Mouse (Mus musculus) CH12.LX (cell line): ENCODE data around the gene Hdhd3. TPM values are rescaled to one million over a fixed set of nuclear protein-coding genes. Genes with fewer than 3 reads are reported as not detected.
A peak's percentile ranks its signal among the peaks of the same experiment; 100 is the strongest.

Source experiments
- DNase-seq: peaks from one replicate; pipeline ENCODE4 v3.0.0-alpha.2; 2013; ENCODE audit errors: extremely low read depth
- H3K27ac ChIP-seq: 2 replicates; pipeline ENCODE4 v1.5.1; 2012; ENCODE audit warnings: low read depth, mild to moderate bottlenecking, control low read depth, moderate library complexity; ENCODE audit not compliant: insufficient read depth
- H3K27me3 ChIP-seq: replicated peaks from 2 replicates; pipeline ENCODE3; 2012; ENCODE audit warnings: inconsistent platforms
- H3K36me3 ChIP-seq, 2 experiments: replicated peaks in 1 of 2; 2 replicates each; pipeline versions ENCODE3 to v1.6.1; 2012; ENCODE audit warnings: inconsistent platforms in 1 of 2, low read length in 1 of 2, mild to moderate bottlenecking in 1 of 2, mixed read lengths in 1 of 2, moderate library complexity in 1 of 2; ENCODE audit not compliant: control insufficient read depth in 1 of 2, insufficient read depth in 1 of 2
- H3K4me1 ChIP-seq, 2 experiments: 2 replicates each; pipeline ENCODE4 v1.6.1; 2012; ENCODE audit warnings: inconsistent platforms in 1 of 2, moderate library complexity in 1 of 2; ENCODE audit not compliant: insufficient read depth in 2 of 2, control insufficient read depth in 1 of 2
- H3K4me2 ChIP-seq: 2 replicates; pipeline ENCODE4 v1.6.1; 2012; ENCODE audit warnings: low read depth, mild to moderate bottlenecking, control low read depth; ENCODE audit not compliant: poor library complexity, insufficient read depth, severe bottlenecking
- H3K4me3 ChIP-seq, 3 experiments: fragments of 150-350 bp in 1 of 3; sonication (generic) in 1 of 3; replicated peaks in 1 of 3; 2 replicates each; pipeline versions ENCODE3 to v1.5.1; 2011 to 2012; ENCODE audit warnings: low read depth in 2 of 3, low read length in 2 of 3, mild to moderate bottlenecking in 2 of 3, moderate library complexity in 2 of 3, control low read depth in 1 of 3, improper control_type of control experiment in 1 of 3, inconsistent platforms in 1 of 3, mixed read lengths in 1 of 3; ENCODE audit not compliant: poor library complexity in 1 of 3
- H3K79me2 ChIP-seq: replicated peaks from 2 replicates; pipeline ENCODE4 v1.6.1; 2012; ENCODE audit warnings: mild to moderate bottlenecking, moderate library complexity; ENCODE audit not compliant: control insufficient read depth, poor library complexity, insufficient read depth, severe bottlenecking; ENCODE audit errors: extremely low read depth
- H3K9ac ChIP-seq: 2 replicates; pipeline ENCODE4 v1.6.1; 2012; ENCODE audit warnings: low read depth, mild to moderate bottlenecking, control low read depth, moderate library complexity; ENCODE audit not compliant: insufficient read depth
- H3K9me3 ChIP-seq: replicated peaks from 2 replicates; pipeline ENCODE3; 2012; ENCODE audit warnings: low read length, inconsistent platforms, mixed read lengths
- BHLHE40 ChIP-seq: IDR thresholded peaks from 2 replicates; pipeline ENCODE4 v1.6.1; 2011; ENCODE audit warnings: mild to moderate bottlenecking, low read depth, low read length, improper control_type of control experiment
- CHD2 ChIP-seq: IDR thresholded peaks from 2 replicates; pipeline ENCODE4 v1.6.1; 2011; ENCODE audit warnings: low read length, improper control_type of control experiment
- CTCF ChIP-seq, 2 experiments: IDR thresholded peaks in 1 of 2; conservative IDR thresholded peaks in 1 of 2; 2 replicates each; pipeline ENCODE4 v1.5.1; 2011 to 2012; ENCODE audit warnings: low read depth in 2 of 2, low read length in 2 of 2, improper control_type of control experiment in 1 of 2, inconsistent platforms in 1 of 2, mild to moderate bottlenecking in 1 of 2, moderate library complexity in 1 of 2
- ELF1 ChIP-seq: IDR thresholded peaks from 2 replicates; pipeline ENCODE4 v1.6.1; 2014; ENCODE audit warnings: low read depth, mild to moderate bottlenecking, inconsistent platforms, low read length, improper control_type of control experiment
- EP300 ChIP-seq: IDR thresholded peaks from 2 replicates; pipeline ENCODE4 v1.6.1; 2011; ENCODE audit warnings: low read length, improper control_type of control experiment
- ETS1 ChIP-seq: conservative IDR thresholded peaks from 2 replicates; pipeline ENCODE4 v1.6.1; 2012; ENCODE audit warnings: low read depth, mild to moderate bottlenecking, inconsistent platforms, low read length, improper control_type of control experiment, moderate library complexity
- GABPA ChIP-seq: IDR thresholded peaks from 2 replicates; pipeline ENCODE4 v1.6.1; 2012; ENCODE audit warnings: low read depth, low read length, improper control_type of control experiment, inconsistent platforms; ENCODE audit not compliant: insufficient replicate concordance
- HCFC1 ChIP-seq: IDR thresholded peaks from 2 replicates; pipeline ENCODE4 v1.6.1; 2012; ENCODE audit warnings: low read depth, mild to moderate bottlenecking, inconsistent platforms, low read length, improper control_type of control experiment
- IRF4 ChIP-seq: IDR thresholded peaks from 2 replicates; pipeline ENCODE4 v1.6.1; 2014; ENCODE audit warnings: low read depth, mild to moderate bottlenecking, inconsistent platforms, low read length, improper control_type of control experiment
- JUN ChIP-seq: IDR thresholded peaks from 2 replicates; pipeline ENCODE4 v1.6.1; 2011; ENCODE audit warnings: low read depth, mild to moderate bottlenecking, low read length, improper control_type of control experiment, moderate library complexity; ENCODE audit not compliant: insufficient read depth
- JUND ChIP-seq: conservative IDR thresholded peaks from 2 replicates; pipeline ENCODE4 v1.6.1; 2011; ENCODE audit warnings: low read depth, low read length, improper control_type of control experiment
- MAFK ChIP-seq: IDR thresholded peaks from 2 replicates; pipeline ENCODE4 v1.6.1; 2011; ENCODE audit warnings: low read length, improper control_type of control experiment; ENCODE audit not compliant: insufficient replicate concordance
- MAX ChIP-seq: IDR thresholded peaks from 2 replicates; pipeline ENCODE4 v1.6.1; 2011; ENCODE audit warnings: low read length, improper control_type of control experiment
- MEF2A ChIP-seq: IDR thresholded peaks from 2 replicates; pipeline ENCODE4 v1.6.1; 2014; ENCODE audit warnings: low read depth, mild to moderate bottlenecking, inconsistent platforms, low read length, improper control_type of control experiment, borderline replicate concordance
- NELFE ChIP-seq: IDR thresholded peaks from 2 replicates; pipeline ENCODE4 v1.6.1; 2011; ENCODE audit warnings: low read depth, low read length, improper control_type of control experiment
- NRF1 ChIP-seq: IDR thresholded peaks from 2 replicates; pipeline ENCODE4 v1.6.1; 2014; ENCODE audit warnings: low read depth, mild to moderate bottlenecking, inconsistent platforms, low read length, improper control_type of control experiment, moderate library complexity
- PAX5 ChIP-seq: IDR thresholded peaks from 2 replicates; pipeline ENCODE4 v1.6.1; 2012; ENCODE audit warnings: low read length, inconsistent platforms, mixed read lengths
- POLR2A ChIP-seq: IDR thresholded peaks from 2 replicates; pipeline ENCODE4 v1.6.1; 2011; ENCODE audit warnings: low read depth, mild to moderate bottlenecking, improper control_type of control experiment, low read length
- POLR2AphosphoS2 ChIP-seq: IDR thresholded peaks from 2 replicates; pipeline ENCODE4 v1.6.1; 2011; ENCODE audit warnings: low read depth, low read length, improper control_type of control experiment
- RAD21 ChIP-seq: IDR thresholded peaks from 2 replicates; pipeline ENCODE4 v1.6.1; 2011; ENCODE audit warnings: low read depth, mild to moderate bottlenecking, low read length, improper control_type of control experiment, moderate library complexity
- RCOR1 ChIP-seq: conservative IDR thresholded peaks from 2 replicates; pipeline ENCODE4 v1.6.1; 2012; ENCODE audit warnings: low read depth, mild to moderate bottlenecking, inconsistent platforms, low read length, improper control_type of control experiment
- SIN3A ChIP-seq: IDR thresholded peaks from 2 replicates; pipeline ENCODE4 v1.6.1; 2012; ENCODE audit warnings: low read length, improper control_type of control experiment, inconsistent platforms
- SMC3 ChIP-seq: IDR thresholded peaks from 2 replicates; pipeline ENCODE4 v1.6.1; 2011; ENCODE audit warnings: low read depth, low read length, improper control_type of control experiment
- TBP ChIP-seq: conservative IDR thresholded peaks from 2 replicates; pipeline ENCODE4 v1.6.1; 2011; ENCODE audit warnings: low read depth, low read length, improper control_type of control experiment
- TCF12 ChIP-seq: IDR thresholded peaks from 2 replicates; pipeline ENCODE4 v1.6.1; 2014; ENCODE audit warnings: low read depth, mild to moderate bottlenecking, inconsistent platforms, low read length, improper control_type of control experiment
- USF2 ChIP-seq: conservative IDR thresholded peaks from 2 replicates; pipeline ENCODE4 v1.6.1; 2011; ENCODE audit warnings: low read depth, low read length, improper control_type of control experiment
- ZC3H11A ChIP-seq: IDR thresholded peaks from 2 replicates; pipeline ENCODE4 v1.6.1; 2012; ENCODE audit warnings: low read depth, mild to moderate bottlenecking, inconsistent platforms, low read length, improper control_type of control experiment
- ZMIZ1 ChIP-seq: IDR thresholded peaks from 2 replicates; pipeline ENCODE4 v1.6.1; 2012; ENCODE audit warnings: low read depth, mild to moderate bottlenecking, inconsistent platforms, low read length, improper control_type of control experiment
- ZNF384 ChIP-seq: IDR thresholded peaks from 2 replicates; pipeline ENCODE4 v1.6.1; 2012; ENCODE audit warnings: low read depth, low read length, improper control_type of control experiment, inconsistent platforms
- dilution Hi-C: fragments of 300-500 bp; cut with MboI; formaldehyde crosslinking; loops from 2 replicates; pipeline ENCODE4 v1.14.3; 2020; ENCODE audit warnings: low sequenced_read_pairs; ENCODE audit not compliant: extremely low pct_unique_long_range_greater_than_20kb, extremely low pct_ligation_motif_present
- in situ Hi-C: fragments of 300-500 bp; cut with MboI; formaldehyde crosslinking; loops from 3 replicates; pipeline ENCODE4 v1.14.3; 2019; ENCODE audit warnings: low sequenced_read_pairs, low pct_ligation_motif_present, low pct_unique_long_range_greater_than_20kb, mixed read lengths
- polyA plus RNA-seq: library from polyadenylated mRNA; unstranded; fragments of >175 nt; gene quantifications from 2 replicates; pipeline ENCODE4 v1.2.1, GENCODE M21; 2012; ENCODE audit warnings: low read depth; ENCODE audit not compliant: insufficient read length
- total RNA-seq, 2 experiments: library from RNA; depleted of rRNA; stranded (reverse); fragments of 300-350 nt in 1 of 2; fragments of >200 nt in 1 of 2; gene quantifications; 2 replicates each; pipeline ENCODE4 v1.2.3; 2012 to 2014

The Hdhd3 gene
- total and polyA plus RNA-seq, 3 experiments: 4.5 to 4.7 (median 4.7) TPM

DNA sequence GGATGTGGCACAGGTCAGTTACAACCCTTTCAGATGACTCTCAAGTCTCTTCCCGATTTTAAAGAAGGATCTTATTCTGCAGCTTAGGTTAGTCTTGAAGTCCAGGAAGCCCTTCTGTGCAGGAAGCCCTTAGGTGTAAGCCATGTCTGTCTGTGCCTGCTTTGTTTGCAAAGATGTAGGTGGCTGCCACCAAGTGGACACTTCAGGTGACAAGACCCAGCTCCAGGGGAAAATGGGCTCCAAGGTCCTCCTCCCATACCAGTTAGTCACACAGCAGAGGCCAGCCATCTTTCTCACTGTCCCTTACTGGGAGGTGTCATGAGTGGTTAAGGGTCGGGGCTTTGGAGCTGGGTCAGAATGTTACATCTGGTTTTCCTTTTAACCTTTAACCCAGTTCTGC, 3.5 kb upstream of the Hdhd3 start:
- peaks cover 41 to 51% of the 10 kb centered on the region in 2 experiments for H3K36me3 ChIP-seq
- dilution Hi-C loops (no loop called here), in situ Hi-C loops (loop anchor here (5.0 to 10.0 kb wide), 2 partner anchors 79 to 102 kb away; partner anchors contain the start of genes Cdc26 and Prpf4)
- no peak for TF ChIP-seq TBP
- no peak for TF ChIP-seq GABPA
- peak in 1 of 2 experiments; percentile 92; a peak in 3 of 4 replicates for TF ChIP-seq CTCF (conservative IDR thresholded peaks at IDR 0.05 in 1 of 2, IDR thresholded peaks at IDR 0.05 in 1 of 2; ENCODE audit: low read depth in 2 of 2, low read length in 2 of 2)
- no peak for TF ChIP-seq ZNF384
- TF ChIP-seq USF2: no peak
- TF ChIP-seq NELFE: no peak
- TF ChIP-seq POLR2A: peak; percentile 37; the same call in 1 of the 2 replicates
- no peak for TF ChIP-seq EP300
- TF ChIP-seq ETS1: no peak
- TF ChIP-seq SIN3A: no peak; the same call in 1 of the 2 replicates
- peak; percentile 88 for TF ChIP-seq RAD21
- TF ChIP-seq TCF12: no peak
- TF ChIP-seq MAX: no peak
- no peak for TF ChIP-seq PAX5
- peak; percentile 88 for TF ChIP-seq SMC3
- no peak for TF ChIP-seq JUND
- TF ChIP-seq MAFK: no peak
- TF ChIP-seq ZC3H11A: peak; percentile 67
- TF ChIP-seq NRF1: 0 out of 2 replicates have a peak, but pooled peaks have one; percentile 21
- TF ChIP-seq POLR2AphosphoS2: no peak
- no peak for TF ChIP-seq BHLHE40
- TF ChIP-seq ELF1: peak; percentile 63
- TF ChIP-seq HCFC1: no peak
- TF ChIP-seq CHD2: no peak
- TF ChIP-seq ZMIZ1: no peak
- peak; percentile 50; the same call in 1 of the 2 replicates for TF ChIP-seq IRF4
- no peak for TF ChIP-seq JUN
- peak; percentile 53; the same call in 1 of the 2 replicates for TF ChIP-seq MEF2A
- no peak for TF ChIP-seq RCOR1
- no peaks in the 10 kb centered on the region for H3K27me3 ChIP-seq
- no peak overlapping the region for H3K27ac ChIP-seq
- peaks cover 0 to 9% of the 10 kb centered on the region in 2 experiments; a peak in 1 of 4 replicates for H3K4me1 ChIP-seq
- no peak overlapping the region for H3K4me3 ChIP-seq
- no peaks in the 10 kb centered on the region for H3K79me2 ChIP-seq
- H3K9me3 ChIP-seq: no peaks in the 10 kb centered on the region
- no peak overlapping the region for H3K9ac ChIP-seq
- peak; percentile 68 for DNase-seq
- H3K4me2 ChIP-seq: no peak overlapping the region
